Mouse (Mus musculus): Measurements from ENCODE around the gene Otud7a. TPM values are rescaled to one million over a fixed set of nuclear protein-coding genes. Genes with fewer than 3 reads are reported as not detected.

Gene Otud7a
- polyA plus RNA-seq, 1 experiment = not detected

DNA sequence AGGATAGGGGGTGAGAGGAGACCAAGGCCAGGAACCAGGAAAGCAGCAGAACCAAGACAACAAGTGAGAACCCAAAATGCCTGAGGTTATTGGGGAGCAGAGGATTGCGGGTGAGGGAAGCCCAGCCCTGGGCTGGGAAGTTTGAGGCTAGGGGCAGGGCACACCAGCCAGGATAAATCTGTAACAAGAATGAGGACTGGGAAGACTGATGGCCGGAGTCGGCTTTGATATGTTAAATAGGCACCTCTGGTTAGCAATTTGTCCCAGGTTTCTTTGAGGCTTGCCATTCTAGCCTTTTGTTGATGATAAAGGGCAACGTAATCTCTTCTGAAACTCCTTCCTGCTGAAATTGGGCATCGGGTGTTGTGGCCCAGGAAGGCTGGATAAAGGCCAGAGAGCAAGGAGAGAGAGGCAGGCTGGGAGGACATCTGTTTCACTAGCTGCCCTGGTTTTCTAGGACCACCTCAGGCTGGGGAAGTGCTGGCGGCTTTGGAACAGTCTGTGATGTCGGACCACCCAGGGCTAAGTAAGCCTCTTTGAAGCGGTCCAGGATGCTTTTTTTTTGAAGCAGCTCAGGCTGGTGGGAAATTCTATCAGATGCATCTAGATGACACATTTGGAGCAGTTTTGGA lies 351.6 kb downstream of the Otud7a start:
- H3K4me3 ChIP-seq (ENCODE audit: insufficient read depth, low read length) = no peak overlapping the region
- TF ChIP-seq POLR2A (IDR thresholded peaks at IDR 0.05; ENCODE audit: borderline replicate concordance, low read depth, low read length) (no peak), CTCF (IDR thresholded peaks at IDR 0.05; ENCODE audit: low read depth, low read length) (no peak)
- no peaks in the 10 kb centered on the region for H3K4me1 ChIP-seq (ENCODE audit: control insufficient read depth, insufficient read depth, low read length)
- no peak overlapping the region for H3K27ac ChIP-seq (ENCODE audit: insufficient read depth, low read depth, low read length)

DNA sequence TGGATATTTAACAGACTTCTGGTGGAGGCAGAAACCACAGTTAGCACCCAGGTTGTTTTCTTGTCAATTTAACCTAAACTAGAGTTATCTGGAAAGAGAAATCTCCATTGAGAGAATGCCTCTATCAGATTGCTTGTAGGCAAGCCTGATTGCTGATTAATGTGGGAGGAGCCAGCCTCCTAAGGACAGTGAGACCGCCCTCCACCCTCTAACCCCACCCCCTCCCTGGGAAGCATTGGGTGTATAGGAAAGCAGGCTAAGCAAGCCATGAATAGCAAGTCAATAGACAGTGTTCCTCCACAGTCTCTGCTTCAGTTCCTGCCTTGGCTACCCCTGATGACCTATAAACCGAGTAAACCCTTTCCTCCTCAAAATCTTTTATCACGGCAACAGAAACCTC lies 353.9 kb downstream of the Otud7a start:
- Histone ChIP-seq H3K4me3 (ENCODE audit: insufficient read depth, low read length) (no peak overlapping the region), H3K4me1 (ENCODE audit: control insufficient read depth, insufficient read depth, low read length) (no peaks in the 10 kb centered on the region), H3K27ac (ENCODE audit: insufficient read depth, low read depth, low read length) (no peak overlapping the region)
- TF ChIP-seq POLR2A (IDR thresholded peaks at IDR 0.05; ENCODE audit: borderline replicate concordance, low read depth, low read length) (no peak), CTCF (IDR thresholded peaks at IDR 0.05; ENCODE audit: low read depth, low read length) (no peak)

DNA sequence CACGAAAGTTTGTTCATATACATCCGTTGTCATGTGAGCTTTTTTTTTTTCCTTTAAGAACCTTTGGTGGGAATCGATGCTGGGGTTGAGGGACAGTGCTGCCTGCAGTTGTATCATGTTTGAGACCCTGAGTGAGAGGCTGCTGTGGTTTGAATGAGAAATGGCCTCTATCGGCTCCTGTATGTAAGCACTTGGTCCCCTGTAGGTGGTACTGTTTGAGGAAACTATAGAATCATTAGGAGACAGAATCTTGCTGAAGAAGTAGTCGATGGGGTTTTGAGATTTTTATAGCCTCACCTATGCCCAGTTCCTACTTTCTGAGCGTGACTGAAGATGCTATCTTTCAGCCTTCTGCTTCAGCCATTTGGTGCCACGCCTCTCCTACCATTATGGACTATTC lies 354.8 kb downstream of the Otud7a start:
- Histone ChIP-seq H3K4me3 (ENCODE audit: insufficient read depth, low read length) (no peak overlapping the region), H3K4me1 (ENCODE audit: control insufficient read depth, insufficient read depth, low read length) (no peaks in the 10 kb centered on the region), H3K27ac (ENCODE audit: insufficient read depth, low read depth, low read length) (no peak overlapping the region)
- TF ChIP-seq POLR2A (IDR thresholded peaks at IDR 0.05; ENCODE audit: borderline replicate concordance, low read depth, low read length) (no peak), CTCF (IDR thresholded peaks at IDR 0.05; ENCODE audit: low read depth, low read length) (no peak)

DNA sequence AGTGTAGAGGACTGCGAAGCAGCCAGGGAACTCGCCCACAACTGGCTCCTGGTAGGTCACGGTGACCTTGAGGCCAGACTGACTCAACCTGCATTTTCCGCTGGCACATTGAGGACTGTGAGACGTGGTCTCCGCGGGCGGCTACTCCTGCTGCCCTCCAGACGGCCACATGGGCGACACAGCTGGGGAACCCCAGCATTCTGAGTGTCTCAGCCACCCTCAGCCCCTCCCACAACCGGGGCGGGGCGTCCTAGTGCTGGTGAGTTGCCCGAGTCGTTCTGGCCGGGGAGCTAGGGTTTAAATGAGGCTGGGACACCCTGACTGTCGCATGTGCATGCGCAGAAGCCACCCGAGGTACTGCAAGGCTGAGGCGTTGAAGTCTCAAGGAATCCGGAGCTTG lies 358.2 kb downstream of the Otud7a start:
- H3K4me1 ChIP-seq (ENCODE audit: control insufficient read depth, insufficient read depth, low read length) = no peaks in the 10 kb centered on the region
- H3K27ac ChIP-seq (ENCODE audit: insufficient read depth, low read depth, low read length) = no peak overlapping the region
- no peak for TF ChIP-seq CTCF (IDR thresholded peaks at IDR 0.05; ENCODE audit: low read depth, low read length)
- TF ChIP-seq POLR2A (IDR thresholded peaks at IDR 0.05; ENCODE audit: borderline replicate concordance, low read depth, low read length) = no peak
- H3K4me3 ChIP-seq (ENCODE audit: insufficient read depth, low read length) = no peak overlapping the region

Other genes with a start within 250 kb of the Otud7a start
- gene Chrna7, start 232.2 kb upstream of the Otud7a start, polyA plus RNA-seq (2012; ENCODE audit: insufficient read depth, insufficient read length, missing spikeins) = not detected in 2 replicates

Measured in bone marrow macrophage, adult 2 months (primary cell).